Mouse (Mus musculus): Measurements from ENCODE around the gene Elf2.
A peak's percentile ranks its signal among the peaks of the same experiment; 100 is the strongest.
"Not testable (repeated sequence)": the region's sequence is repeated elsewhere in the genome, so short reads cannot be mapped to it uniquely, and the experiment has no call there.

The Elf2 gene

DNA sequence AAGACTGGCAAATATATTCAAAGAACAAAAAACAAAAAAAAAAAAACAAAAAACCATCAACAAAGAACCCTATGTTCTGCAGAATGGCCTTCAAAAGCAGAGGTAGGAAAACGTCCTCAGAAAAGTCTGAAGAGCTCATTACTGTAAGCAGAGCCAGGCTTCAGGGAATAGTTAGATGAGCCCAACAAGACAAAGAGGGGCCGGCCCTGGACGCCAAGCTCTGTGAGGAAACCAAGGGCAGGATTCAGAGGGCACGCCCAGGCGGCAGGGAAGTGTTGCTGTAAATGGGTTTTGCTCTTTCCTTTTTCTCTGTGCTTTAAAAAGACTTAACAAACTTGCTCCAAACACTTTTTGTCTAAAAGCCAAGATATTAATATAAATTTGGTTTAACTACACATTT, 12.6 kb downstream of the Elf2 start:
- peak; percentile 42 for DNase-seq

DNA sequence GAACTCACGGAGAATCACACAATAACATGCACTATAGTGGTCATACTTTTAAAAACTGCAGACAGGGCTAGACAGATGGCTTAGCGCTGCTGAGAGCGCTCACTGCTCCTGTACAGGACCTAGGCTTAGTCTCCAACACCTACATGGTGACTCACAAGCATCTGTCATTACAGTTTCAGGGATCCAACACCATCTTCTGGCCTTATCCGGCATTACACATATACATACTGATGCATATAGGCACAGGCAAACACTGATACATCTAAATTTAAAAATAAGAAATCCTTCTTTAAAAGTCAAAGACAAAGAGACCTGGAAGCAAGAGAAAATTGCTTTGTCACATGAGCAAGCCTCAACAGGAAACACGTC, 13.1 kb downstream of the Elf2 start:
- no peak for DNase-seq

DNA sequence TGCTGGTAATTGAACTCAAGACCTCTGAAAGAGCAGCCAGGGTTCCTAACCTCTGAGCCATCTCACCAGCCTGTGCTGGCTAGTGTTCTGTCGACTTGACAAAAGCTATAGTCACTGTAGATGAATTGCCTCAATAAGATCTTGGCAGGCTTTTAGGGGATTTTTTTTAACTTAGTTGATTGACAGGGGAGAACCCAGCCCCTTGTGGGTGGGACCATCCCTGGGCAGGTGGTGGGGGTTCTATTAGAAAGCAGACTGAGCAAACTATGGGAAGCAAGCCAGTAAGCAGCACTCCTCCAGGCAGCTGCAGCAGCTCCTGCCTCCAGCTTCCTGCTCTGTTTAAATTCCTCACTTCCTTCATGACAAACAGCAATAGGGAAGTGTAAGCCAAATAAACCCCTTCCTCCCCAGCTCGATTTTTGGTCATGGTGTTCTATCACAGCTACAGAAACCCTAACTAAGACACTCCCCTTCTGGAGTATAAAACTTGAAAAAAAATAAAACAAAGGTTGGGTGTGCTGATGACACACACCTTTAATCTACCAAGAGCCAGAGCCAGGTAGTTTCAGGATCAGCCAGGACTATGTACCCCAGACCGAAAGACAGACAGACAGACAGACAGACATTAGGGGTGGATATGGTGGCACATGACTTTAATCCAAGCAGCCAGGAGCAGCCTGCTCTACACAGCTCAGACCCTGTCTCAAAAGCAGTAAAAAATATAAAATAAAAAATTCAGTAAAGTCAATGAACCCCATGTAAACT, 13.6 kb downstream of the Elf2 start:
- peak; percentile 55 for DNase-seq

DNA sequence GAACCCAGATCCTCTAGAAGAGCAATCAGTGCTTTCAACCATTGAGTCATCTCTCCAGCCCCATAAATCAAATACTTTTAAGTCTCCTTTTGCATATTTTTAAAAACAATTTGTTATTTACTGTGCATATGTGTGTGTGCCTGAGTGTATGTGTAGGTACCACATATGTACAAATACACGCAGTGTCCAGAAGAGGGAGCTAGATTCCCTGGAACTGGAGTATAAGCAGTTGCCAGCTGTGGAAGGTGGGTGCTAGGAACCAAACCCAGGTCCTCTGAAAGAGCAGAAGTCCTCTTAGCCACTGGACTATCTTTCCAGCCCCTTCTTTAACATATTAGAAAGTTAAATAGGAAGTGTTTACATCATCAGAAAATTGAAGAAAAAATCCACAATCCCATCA, 15.0 kb downstream of the Elf2 start:
- no peak for DNase-seq

DNA sequence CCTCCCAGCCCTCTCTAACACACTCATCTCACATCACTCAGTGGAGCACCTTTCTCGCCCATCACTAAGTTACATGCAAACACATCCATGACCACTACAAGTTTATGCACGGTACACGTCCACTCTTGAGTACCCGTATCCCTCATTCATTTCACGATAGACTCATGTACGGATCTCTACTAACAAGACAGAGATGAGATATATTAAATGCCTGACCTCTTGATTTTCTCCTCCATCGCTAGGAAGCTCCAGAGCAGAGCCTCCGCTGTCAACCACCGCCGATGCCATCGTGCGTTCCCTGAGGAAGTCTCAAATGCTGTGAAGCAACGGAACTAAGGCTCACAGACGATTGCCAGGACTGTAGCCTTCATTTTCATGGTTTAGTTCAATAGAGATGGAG, 17.5 kb downstream of the Elf2 start:
- DNase-seq, result no peak

DNA sequence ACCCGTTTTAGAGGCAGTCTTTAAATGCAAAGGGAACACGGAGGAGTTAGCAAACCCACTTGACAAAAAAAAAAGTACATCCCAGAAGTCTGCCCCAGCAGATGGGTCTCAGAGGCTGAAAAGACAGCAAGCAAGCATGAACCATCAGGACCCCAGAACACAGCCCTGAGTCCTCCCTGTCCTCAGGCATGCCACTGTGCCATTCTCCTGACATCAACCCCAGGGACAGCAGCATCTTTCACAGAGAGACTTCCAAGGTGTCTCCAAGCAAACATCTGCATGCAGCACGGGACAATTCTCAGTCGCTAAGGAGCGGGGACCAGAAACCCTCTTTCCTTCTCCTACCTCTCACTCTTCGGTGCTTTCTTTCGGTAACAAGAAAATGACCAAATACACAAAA, 18.1 kb downstream of the Elf2 start:
- DNase-seq, result no peak

DNA sequence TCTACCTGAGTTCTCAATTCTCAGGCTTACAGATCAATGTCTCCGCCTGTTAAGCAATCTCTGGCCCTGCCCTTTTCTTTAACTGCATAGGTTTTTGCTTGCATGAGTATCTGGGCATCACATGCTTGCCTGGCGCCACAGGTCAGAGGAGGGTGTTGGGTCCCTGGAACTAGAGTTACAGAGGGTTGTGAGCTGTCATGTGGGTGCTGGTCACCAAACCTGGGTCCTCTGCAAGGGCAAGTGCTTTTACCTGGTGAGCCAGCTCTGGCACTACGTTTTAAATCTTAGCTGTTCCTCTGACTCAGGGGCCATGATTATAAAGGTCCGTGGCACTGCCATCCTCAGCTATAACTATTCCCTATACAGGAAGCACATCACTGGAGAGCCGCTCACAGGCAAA, 19.3 kb downstream of the Elf2 start:
- no peak for DNase-seq

DNA sequence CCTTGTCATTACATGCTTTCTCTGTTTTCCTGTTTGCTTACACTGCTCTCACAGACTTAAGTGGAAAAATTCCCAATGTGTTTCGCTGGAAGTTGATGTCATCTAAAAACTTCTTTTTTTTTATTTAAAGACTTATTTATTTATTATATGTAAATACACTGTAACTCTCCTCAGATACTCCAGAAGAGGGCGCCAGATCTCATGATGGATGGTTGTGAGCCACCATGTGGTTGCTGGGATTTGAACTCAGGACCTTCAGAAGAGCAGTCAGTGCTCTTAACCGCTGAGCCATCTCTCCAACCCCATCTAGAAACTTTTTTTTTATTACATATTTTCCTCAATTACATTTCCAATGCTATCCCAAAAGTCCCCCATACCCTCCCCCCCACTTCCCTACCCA, 22.4 kb downstream of the Elf2 start:
- DNase-seq, result not testable (repeated sequence)

DNA sequence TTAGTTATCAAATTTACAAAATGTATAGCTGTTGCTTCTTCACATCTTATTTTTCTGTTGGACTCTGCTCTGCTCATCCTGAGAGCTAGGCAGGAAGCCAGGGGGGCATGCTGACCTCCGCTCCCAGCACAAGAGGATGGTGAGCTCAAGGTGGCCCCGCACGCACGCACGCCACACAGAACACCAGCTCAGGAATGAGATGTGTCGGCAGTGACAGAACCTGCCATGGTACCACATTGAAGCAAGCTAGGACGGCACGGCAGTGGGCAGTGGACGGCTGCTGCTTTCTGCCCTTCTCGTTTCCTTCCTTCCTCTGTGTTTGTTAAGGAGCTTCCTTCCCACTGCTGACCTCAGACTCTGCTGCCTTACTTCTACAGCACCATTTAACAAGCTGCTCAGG, 23.6 kb downstream of the Elf2 start:
- no peak for DNase-seq

DNA sequence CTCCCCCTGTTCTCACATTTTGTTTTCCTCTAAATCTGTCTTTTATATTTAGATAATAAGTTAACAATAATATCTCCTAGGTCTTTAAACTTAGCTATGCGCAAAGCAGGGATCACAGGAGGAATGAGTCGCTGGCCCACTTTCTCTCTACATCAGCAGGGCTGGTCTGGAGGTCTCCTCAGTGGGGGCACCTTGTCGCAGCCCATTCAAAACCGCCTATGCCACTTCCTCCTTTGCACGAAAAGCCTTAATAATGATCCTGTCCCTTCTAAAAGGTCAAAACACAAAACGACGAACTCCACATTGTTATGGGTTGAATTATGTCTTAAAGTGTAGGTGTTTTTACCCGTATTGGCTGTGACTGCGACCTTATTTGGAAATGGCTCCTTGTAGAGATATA, 28.8 kb downstream of the Elf2 start:
- DNase-seq, result no peak

DNA sequence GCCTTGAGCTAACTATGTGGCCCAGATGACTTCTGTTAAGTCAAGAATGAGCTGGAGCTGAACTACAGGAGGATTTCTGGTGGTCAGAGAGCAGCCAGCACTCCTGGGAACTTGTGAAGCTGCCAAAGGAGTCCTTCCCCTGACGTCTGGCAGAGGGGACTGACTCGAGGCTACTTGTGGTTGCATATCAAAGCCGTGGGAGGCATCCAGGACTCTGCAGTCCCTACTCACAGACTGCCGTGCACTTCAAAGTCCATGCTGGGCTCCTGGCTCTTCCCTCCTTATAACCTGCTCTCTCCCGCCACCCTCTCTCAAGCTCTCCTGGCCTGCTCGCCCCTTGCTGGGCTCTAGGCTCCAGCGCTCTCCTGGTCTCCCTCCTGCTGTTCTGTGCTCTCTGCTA, 30.4 kb downstream of the Elf2 start:
- no peak for DNase-seq

DNA sequence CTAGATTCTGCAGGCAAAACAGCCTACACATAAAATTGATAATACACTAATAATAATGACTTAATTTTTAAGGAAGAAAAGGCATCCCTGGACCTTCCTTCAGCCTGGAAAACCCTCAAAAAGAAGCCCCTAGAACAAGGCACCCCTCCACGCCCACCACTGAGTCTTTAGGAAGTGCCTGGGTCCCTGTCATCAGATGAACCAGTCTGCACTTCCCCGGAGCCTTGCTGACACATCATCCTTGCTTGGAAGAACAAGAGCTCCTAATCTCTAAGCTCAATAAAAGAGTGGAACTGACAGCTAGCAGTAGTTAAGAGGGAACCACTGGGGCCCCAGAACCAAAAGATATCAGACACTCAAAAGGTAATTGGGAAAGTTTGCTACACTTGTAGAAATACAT, 33.8 kb downstream of the Elf2 start:
- no peak for DNase-seq

DNA sequence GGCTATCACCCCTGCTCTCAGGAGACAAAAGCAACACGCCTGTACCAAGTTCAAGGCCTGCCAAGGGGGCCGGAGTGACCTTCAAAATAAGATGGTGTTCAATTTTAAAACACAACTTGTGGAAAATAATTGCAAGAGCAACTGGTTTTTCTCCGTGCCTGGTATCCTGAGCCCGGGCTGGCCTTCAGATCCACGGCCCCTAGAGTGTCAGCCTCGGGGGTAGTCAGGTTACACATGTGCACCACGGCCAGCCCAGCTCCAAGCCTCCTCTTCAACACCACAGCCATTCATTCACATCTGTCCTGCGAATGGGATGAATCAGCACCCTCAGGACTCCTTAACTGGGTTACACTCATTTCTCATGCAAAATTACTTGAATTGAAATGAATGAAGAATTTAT, 34.5 kb downstream of the Elf2 start:
- no peak for DNase-seq

DNA sequence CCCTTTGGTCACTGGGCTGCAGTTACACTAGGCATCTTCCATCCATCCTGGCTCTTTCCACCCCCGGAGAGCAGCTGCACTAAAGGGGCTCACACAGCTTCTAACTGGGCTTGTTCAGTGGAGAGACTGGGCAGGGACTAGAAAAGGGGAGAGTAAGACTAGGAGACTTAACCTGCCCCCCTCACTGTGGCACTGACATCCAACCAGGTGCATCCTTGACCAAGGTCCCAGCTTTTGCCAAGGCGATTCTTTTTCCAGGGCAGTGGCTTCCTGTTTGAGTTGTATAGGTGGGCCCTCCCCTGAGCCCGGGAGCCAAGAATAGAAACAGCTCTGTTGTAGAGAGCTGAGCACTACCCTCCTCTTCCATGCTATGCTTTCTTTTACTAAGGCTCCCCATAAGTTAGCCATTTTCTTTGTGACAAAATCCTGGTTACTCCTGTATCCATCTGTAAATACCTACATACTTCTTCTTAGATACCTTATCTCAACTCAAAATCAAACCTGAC, 37.4 kb downstream of the Elf2 start:
- peak; percentile 16 for DNase-seq

DNA sequence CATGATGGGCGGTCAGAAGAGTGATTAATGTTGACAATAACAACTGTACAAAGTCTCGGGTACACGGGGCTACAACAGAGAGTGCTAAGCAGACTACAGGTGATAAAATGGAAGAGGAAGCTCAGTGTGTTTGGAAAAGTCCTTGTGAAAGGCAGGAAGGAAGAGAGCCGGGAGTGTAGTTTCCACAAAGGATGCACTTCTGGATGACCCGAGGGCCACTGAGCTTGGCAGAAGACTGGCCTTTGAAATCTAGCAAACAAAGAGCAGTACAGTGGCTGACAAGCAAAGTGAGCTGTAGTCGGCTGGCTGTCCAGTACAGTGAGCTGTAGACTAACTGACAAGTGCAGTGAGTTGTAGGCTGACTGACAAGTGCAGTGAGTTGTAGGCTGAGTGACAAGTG, 38.9 kb downstream of the Elf2 start:
- peak; percentile 26 for DNase-seq

DNA sequence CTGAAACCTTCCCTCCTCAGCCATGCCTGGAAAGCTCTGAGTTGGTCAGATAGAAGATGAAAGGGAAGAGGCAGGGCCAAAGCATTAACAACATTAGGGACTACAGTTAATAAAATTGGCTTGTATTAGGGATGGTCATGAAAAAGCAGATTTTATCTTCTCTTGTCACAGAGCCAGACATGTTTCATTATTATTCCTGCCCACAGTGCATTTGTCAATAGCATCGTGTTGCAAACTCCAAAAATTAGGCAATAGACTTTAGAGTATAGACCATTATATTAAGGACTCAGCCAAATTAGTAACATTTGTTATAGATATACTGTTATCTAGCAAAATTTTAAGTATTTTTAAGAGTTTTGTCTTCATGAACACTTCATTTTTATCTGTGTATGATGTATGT, 43.7 kb downstream of the Elf2 start:
- no peak for DNase-seq

DNA sequence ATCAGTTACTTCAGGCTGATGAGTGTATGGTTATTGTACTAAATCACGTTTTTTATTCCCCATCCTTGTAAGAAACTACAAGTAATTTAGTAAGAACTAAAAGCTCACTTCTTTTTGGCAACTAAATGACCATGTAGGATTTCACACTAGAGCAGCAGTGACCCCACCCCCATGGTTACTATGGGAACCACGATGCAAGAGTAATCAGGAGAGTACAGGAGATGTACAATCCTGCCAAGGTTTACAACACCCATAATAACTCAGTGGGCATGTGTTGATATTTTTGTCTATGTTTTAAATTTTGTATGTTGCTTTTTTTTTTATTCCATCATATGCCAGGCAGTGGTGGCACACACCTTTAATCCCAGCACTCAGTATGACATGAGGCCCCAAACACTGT, 45.2 kb downstream of the Elf2 start:
- DNase-seq, result no peak

DNA sequence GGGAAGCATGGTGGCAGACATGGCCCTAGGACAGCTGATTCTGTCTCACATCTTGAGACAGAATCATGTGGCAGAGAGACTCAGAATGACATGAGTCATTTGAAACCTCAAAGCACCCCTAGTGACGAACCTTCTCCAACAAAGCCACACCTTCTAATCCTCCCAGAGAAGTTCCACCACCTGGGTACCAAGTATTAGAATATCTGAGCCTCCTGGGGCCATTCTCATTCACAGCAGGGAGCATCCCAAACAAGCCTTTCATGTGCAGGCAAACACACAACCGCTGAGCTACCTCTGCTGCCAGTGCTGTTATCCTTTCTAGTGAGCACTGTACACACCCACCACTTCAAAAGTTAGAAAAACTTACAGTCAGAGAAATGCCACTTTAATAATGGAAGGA, 46.2 kb downstream of the Elf2 start:
- DNase-seq, result no peak

DNA sequence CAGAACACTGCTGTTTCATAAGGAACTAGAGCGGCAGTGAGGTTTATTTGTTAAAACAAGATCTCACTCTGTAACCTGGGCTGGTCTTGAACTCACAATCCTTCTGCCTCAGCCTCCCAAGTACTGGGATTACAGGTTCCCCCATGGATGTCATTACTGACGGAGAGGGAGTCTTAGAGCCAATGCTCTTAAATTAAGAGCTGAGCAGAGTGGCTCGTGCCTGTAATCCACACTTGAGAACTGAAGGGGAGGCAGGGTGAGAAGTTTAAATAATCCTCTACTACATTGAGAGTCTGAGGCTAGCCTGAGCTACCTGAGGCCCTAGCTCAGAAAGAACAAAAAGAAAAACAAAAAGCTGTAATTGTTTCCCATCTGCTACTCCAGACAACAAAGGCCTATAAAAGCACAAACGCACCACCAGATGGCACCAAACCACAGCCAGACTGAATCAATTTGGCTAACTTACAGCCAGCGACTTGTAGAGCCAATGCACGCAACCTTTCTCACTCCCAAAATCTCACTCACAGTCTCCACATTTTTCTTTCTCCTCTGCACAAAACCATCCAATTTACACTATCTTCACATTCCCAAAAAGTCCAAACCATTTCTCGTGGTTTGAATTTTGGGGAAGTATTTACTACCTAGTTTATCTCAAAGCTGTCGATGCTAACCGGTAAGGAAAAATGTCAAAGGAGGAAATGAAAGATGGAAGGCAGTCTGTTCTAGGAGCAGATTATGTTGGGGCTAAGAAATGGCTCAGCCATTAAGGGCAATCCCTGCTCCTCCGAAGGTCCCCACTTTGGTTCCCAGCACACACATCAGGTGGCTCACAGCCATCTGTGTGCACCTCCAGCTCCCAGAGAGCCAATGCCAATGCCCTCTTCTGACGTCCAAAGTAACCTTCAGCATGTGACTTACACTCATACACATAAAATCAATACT, 51.3 kb downstream of the Elf2 start:
- DNase-seq, result peak; percentile 91

DNA sequence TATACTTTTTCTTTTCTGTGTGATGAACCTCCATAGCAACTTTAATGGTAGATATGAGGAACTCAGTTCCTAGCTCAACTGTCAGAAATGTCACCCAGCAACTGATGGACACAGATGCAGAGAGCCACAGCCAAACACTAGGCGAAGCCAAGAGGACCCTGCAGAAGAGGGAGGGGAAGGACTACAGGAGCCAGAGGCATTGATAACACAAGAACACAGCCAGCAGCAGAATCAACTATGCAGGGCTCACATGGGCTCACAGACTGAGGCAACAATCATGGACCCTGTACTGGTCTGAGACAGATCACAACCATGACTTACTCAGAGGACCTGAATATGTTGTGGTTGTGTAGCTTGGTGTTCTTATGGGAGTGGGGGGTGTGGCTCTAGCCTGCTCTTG, 56.1 kb downstream of the Elf2 start:
- DNase-seq, result no peak

DNA sequence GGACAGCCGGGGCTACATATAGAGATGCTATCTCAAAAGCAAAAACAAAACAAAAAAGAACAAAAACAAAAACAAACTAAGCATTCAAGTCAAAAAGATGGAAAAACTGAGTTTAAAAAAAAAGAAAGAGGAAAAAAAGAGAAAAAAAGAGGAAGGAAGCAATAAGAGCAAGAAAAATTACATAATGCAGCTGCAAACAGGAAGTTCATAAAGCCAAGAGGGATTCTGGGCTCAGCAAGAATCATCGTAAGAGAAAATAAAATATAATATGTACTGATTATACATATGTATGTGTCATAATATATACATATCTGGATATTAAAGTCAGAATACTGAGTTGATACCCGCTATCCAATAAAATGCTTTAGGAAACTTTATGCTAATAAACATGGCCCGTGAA, 58.7 kb downstream of the Elf2 start:
- DNase-seq, result no peak

DNA sequence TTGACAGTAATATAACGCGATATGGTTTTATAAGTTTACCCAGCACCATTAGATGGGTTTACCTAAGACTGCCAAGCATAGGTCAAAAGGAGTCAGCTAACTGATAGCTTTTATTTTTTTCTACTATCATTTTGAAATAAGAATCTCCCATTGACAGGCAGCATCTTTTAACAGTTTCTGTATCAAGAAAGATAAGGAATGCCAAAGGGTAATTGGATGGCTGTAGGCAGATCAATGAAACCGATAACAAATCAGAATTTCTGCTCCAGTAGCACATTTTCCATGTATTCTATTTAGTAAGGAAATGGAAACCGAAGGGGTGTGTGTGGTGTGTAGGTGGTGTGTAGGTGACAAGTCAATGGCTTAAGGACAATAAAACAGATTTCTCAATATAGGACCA, 62.0 kb downstream of the Elf2 start:
- DNase-seq, result no peak

DNA sequence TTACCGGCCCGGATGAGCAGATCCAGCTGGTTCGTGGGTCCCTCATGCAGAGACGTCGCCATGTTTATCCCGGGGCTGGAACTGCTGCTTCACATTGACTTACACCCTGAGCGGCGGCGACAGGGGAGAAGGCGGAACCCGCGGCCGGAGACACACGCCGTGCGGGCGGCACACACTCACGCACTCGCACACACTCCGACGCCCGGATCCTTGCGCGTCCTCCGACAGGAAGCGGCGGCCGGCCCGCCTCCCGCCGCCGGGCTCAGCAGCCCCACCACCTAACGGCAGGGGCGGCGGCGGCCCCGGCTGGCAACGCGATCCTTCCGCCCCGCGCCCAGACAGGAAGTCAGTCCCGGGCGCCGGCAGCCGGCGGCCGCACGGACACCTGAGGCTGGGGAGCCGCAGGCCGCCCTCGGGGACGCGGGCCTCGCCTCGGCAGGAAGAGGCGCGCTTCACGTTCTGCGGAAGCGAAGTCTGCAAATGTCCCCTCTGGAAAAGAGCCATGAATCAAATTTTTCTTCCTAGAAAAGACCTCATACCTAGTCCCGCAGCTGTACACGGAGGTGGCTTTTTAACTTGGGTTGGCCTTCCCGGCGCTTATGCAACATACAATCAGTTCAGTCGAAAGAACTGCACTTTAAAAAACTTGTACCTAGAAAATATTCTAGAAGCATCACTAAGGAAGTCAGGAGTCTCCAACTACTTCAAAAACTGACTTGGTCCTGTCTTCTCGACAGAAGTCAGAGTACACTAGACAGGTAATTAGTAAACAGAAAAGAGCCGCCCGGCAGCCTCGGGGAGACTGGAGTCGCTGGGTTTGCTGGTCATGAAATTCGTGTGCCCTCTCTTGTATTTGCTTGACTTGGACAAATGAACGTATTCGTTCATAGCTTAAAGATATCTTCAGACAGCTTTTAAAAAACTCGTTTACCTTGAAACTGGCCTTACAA, 63.0 kb downstream of the Elf2 start:
- DNase-seq, result peak; percentile 90
